Mouse (Mus musculus) mature B cell (primary cell): Measurements from ENCODE around the gene Dapk2.
"Not testable (repeated sequence)": the region's sequence is repeated elsewhere in the genome, so short reads cannot be mapped to it uniquely, and the experiment has no call there.

Experiments
- in situ Hi-C: fragments of 300-500 bp; cut with MboI; formaldehyde crosslinking; loops from 2 replicates; pipeline ENCODE4 v1.14.3; 2019

Gene Dapk2

GRCm38 (mm10) chr9:66275267-66275991 lies 117.4 kb downstream of the Dapk2 start:
- in situ Hi-C loops = no loop called here

GRCm38 (mm10) chr9:66276062-66276461 lies 118.0 kb downstream of the Dapk2 start:
- in situ Hi-C loops = no loop called here

DNA sequence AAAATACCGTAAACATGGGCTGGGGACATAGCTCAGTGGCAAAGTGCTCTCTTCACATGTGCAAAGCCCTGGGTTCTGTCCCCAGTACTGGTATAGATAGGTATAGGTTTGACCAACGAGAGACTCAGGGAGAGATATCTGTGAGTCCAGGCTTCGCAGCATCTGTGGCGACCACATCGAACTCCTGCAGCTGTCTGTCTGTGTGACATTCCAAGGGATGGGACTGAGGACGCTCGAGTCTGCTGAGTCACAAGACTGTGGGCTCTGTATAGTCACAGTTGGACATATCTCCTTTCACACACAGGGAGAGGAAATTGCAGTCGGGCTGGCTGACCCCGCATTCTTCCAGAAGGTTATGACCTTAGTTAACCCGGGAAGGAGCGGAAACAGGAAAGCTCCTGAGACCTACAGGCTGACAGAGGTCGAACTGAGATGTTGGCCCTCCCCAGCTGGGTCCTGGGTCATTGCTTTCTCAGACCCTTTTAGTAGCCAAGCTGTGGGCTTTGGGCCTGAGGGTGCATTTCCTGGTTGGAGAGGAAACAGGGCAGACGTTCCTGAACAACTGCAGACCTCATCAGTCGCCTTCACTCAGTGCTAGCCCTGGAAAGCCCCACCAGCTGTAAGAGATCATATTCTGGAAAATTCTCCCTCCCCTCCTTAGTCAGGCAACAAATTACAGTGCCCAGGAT lies 118.8 kb downstream of the Dapk2 start:
- in situ Hi-C loops = no loop called here

- in situ Hi-C loops = no loop called here
These were observed 121.6 kb downstream of the Dapk2 start for GRCm38 (mm10) chr9:66279647-66280046.

DNA sequence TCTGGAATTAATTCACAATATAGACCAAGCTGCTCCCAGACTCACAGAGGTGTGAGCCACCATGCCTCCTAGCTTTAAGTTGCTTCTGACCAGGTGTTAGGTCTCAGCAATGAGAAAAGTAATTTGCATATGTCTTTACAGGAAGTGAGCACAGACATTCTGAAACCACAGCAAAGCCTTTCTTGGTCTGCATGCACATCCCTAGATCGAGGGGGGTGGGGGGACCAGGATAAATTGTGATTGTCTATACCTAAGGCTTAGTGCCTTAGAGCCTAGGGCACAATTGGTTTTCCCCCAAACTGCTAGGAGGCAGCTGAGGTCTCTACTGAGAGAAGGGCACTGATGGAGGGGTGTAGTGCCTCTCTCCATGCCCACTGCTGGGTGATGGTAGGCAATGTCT lies 122.5 kb downstream of the Dapk2 start:
- in situ Hi-C loops = no loop called here

GRCm38 (mm10) chr9:66281501-66281951 lies 123.5 kb downstream of the Dapk2 start:
- in situ Hi-C loops = no loop called here

- in situ Hi-C loops = no loop called here
These were observed 124.6 kb downstream of the Dapk2 start for GRCm38 (mm10) chr9:66282582-66282981.

GRCm38 (mm10) chr9:66283565-66284203 lies 125.7 kb downstream of the Dapk2 start:
- in situ Hi-C loops = no loop called here

GRCm38 (mm10) chr9:66285241-66285640 lies 127.2 kb downstream of the Dapk2 start:
- in situ Hi-C loops = not testable (repeated sequence)

GRCm38 (mm10) chr9:66285901-66286300 lies 127.9 kb downstream of the Dapk2 start:
- in situ Hi-C loops = no loop called here

DNA sequence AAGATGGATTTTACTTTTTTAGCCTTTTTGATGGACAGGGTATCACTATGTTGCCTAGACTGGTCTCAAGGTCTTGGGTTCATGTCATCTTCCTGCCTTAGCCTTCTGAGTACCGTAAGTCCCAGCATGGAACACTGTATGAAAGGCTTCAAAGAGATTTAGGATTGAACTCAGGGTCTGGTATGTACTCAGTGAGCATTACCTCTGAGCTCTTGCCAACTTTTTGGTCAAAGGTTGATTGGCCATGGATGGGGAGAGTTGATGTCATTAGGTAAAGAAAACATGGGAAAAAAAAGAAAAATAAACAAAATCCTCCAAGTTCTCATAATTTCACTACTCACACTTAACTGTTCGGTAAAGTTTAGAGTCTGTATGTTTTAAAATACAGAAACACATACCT lies 132.7 kb downstream of the Dapk2 start:
- in situ Hi-C loops = no loop called here

DNA sequence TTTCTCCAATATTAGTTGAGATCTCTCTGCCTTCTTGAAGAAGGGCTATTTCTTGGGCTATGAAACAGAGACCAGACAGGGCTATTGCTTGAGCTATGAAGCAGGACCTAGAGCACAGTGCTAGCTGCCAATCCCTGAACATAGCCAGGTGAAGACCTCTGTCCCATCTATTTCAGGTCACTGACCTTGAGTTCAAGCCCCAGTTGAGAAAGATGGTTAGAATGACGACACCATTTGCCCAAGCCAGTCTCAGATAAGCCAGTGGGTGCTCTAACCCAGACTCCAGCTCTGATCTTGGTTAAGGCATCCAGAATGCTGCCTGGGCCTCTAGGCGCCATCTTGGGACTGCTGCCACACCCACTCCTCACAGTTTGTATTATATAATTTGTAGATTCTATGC lies 135.3 kb downstream of the Dapk2 start:
- in situ Hi-C loops = no loop called here

GRCm38 (mm10) chr9:66294227-66294626 lies 136.2 kb downstream of the Dapk2 start:
- in situ Hi-C loops = no loop called here

GRCm38 (mm10) chr9:66294980-66295410 lies 137.0 kb downstream of the Dapk2 start:
- in situ Hi-C loops = no loop called here

DNA sequence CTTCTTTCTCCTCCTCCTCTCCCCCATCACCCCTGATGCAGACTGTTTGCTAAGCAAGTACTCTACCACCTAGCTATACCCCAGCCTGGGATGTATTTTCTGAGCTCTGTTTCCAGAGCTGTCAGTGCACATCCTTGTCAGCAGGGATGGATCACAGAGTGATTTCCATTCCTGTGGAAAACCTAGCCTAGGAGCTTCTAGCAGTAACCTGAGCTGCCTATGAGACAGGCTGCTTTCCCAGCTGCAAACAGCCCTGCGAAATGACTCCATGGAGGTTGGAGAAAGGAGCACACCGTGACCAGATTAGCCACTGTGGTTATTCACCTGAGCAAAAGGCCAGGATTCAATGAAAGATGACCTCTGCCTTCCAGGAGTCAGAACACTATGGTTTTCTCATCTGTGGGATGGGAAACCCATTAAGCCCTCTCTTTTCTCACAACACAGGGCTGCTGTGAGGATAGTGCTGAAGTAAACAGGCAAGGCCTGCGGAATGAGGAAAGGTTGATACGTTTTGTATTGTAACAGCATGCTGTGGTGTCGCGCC lies 137.6 kb downstream of the Dapk2 start:
- in situ Hi-C loops = no loop called here

GRCm38 (mm10) chr9:66298783-66299182 lies 140.8 kb downstream of the Dapk2 start:
- in situ Hi-C loops = no loop called here

GRCm38 (mm10) chr9:66300448-66301027 lies 142.5 kb downstream of the Dapk2 start:
- in situ Hi-C loops = no loop called here

GRCm38 (mm10) chr9:66304320-66305090 lies 146.5 kb downstream of the Dapk2 start:
- in situ Hi-C loops = no loop called here

DNA sequence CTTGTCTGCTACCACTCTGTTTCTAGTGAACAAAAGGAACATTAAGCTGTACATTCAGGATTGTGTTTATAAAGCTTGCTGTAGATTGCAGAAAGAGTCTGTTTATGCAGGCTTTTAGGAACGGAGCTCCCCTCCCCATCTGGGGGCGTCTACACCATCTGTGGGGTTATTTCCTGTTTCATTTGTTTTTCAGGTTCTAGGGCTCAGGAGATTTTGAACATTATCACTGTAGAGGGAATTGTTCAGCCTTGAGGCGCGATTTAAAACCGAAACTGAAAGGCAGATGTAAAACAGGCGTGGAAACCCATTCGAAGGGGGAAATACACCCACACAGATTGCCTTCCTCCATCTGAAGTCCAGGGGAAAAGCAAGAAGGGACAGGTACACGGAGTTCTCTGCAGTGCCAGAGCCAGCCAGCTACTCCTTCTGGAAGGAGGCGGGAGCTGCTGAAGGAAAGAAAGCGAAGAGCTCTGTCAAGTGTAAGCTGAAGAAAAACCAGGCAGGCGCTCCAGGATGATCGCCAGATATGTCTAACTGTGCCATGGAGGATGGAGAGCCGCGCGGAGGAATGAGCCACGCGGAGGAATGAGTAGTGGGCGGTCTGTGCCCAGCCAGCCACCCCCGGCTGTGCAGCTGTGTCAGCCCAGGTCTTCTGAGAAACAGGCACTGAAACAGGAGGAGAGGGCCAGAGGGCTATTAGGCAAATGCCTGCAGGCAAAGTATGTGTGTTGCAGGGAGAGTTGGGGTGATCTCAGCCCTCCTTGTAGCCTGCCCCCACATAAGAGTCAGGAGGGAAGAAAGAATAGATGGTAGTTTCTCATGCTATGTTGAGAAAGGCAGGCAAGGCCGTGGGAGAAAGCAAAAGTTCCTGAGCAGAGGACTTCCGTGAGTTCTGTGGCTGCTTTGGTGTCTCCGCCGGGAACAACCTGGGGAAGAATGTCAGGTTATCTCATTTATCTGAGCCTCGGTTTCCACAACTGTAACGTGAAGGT lies 147.4 kb downstream of the Dapk2 start:
- in situ Hi-C loops = no loop called here

DNA sequence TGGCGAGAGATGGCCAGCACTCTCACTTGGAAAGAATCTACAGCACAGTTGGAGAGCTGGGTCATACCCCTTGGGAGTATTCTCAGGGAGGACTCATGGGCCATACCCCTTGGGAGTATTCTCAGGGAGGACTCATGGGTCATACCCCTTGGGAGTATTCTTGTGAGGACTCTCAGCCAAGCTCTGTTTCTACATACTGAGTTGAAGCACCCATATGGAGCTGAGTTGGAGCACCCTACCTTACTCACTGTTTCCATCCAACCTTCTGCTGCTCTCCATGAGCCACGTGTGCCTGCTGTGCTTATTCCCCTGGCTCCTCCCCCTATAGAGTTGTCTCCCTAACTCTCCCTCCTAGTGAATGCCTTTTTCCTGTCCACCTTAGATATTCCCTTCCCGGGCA lies 148.4 kb downstream of the Dapk2 start:
- in situ Hi-C loops = no loop called here
